Mouse (Mus musculus) testis, adult 2 months (tissue): ENCODE results near the gene Avil.

Experiments
- CTCF ChIP-seq: fragments of 200-500 bp; IDR thresholded peaks from 2 replicates; pipeline ENCODE4 v1.5.1; 2012; ENCODE audit warnings: low read depth, mild to moderate bottlenecking, inconsistent platforms, low read length, moderate library complexity; ENCODE audit not compliant: control insufficient read depth, insufficient read depth, insufficient replicate concordance
- POLR2A ChIP-seq: fragments of 200-500 bp; IDR thresholded peaks from 2 replicates; pipeline ENCODE4 v1.6.1; 2012; ENCODE audit warnings: low read depth, mild to moderate bottlenecking, inconsistent platforms, low read length, moderate library complexity; ENCODE audit not compliant: control insufficient read depth

DNA sequence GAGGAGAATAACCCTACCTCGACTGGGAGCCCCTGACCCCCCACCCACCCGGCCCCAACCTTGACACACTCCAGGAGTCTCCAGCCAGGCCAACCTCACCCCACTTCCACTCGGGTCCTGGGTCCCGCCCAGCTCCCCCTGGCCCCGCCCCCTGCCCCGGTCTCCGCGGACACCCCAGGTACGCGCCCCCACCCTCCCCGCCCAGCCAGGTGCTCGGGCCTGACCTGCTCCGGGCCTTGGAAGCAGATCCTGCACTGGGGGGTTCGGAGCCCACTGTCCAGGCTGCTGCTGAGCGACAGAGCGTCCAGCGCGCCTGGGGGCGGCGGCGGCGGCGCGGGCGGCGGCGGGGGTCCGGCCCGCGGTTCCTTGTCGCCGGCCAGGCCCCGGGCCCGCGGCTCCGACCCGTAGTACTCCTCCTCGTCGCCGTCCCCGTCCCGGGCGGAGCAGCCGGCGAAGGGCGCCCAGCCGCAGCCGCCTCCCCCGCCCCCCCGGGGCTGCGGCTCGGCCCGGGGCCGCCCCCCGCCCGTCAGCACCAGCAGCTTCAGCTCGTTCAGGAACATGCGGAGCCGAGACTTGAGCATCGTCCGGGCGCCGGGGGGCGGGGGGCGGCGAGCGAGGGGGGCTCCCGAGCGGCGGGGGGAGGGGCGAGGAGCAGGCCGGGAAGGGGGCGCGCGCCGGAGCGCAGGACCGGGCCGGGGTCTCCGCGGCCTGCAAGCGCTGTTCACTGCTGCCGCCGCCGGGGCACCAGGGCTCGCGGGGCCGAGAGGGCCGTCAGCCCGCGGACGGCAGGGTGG, 58.9 kb downstream of the Avil start:
- TF ChIP-seq CTCF (no peak), POLR2A (no peak)
